Mouse (Mus musculus) neural tube, embryonic 11.5 days (tissue): ENCODE results near the gene Tmem39a. TPM values are rescaled to one million over a fixed set of nuclear protein-coding genes. Genes with fewer than 3 reads are reported as not detected.

Source experiments
- ATAC-seq: fragments of 200-750 bp; cut with Nextera tagmentation; 2 replicates; pipeline ENCODE4 v1.8.0; 2017; ENCODE audit warnings: moderate number of reproducible peaks, mild to moderate bottlenecking, moderate TSS enrichment, moderate library complexity; ENCODE audit not compliant: insufficient read depth, low FRiP score, low TSS enrichment
- DNase-seq: peaks from one replicate; pipeline ENCODE4 v3.0.0-alpha.2; 2015; ENCODE audit warnings: low spot score
- H3K27ac ChIP-seq: fragments of 300-500 bp; sonication (generic); 2 replicates; pipeline ENCODE4 v1.5.1; 2014; ENCODE audit warnings: low read depth, mild to moderate bottlenecking, low read length
- H3K27me3 ChIP-seq: fragments of 300-500 bp; sonication (generic); 2 replicates; pipeline ENCODE4 v1.6.1; 2014; ENCODE audit warnings: mild to moderate bottlenecking, low read length, mixed read lengths; ENCODE audit not compliant: control insufficient read depth, insufficient read depth
- H3K36me3 ChIP-seq: fragments of 300-500 bp; sonication (generic); 2 replicates; pipeline ENCODE4 v1.6.1; 2014; ENCODE audit warnings: mild to moderate bottlenecking, low read length, moderate library complexity, mixed read lengths; ENCODE audit not compliant: control insufficient read depth, insufficient read depth
- H3K4me1 ChIP-seq: fragments of 300-500 bp; sonication (generic); 2 replicates; pipeline ENCODE4 v1.6.1; 2014; ENCODE audit warnings: low read length, mixed read lengths; ENCODE audit not compliant: control insufficient read depth, insufficient read depth
- H3K4me2 ChIP-seq: fragments of 300-500 bp; sonication (generic); 2 replicates; pipeline ENCODE4 v1.6.1; 2014; ENCODE audit warnings: low read depth, mild to moderate bottlenecking, moderate library complexity
- H3K4me3 ChIP-seq: fragments of 300-500 bp; sonication (generic); 2 replicates; pipeline ENCODE4 v1.5.1; 2014; ENCODE audit warnings: low read depth, low read length
- H3K9ac ChIP-seq: fragments of 300-500 bp; sonication (generic); 2 replicates; pipeline ENCODE4 v1.6.1; 2014; ENCODE audit warnings: mild to moderate bottlenecking, low read length
- H3K9me3 ChIP-seq: fragments of 300-500 bp; sonication (generic); 2 replicates; pipeline ENCODE4 v1.6.1; 2016; ENCODE audit warnings: low read length; ENCODE audit not compliant: control insufficient read depth
- WGBS: fragments of 180-500 bp; shearing (Covaris S2); extraction: QIAGEN DNeasy Blood & Tissue Kit; methylation state at CpG from one replicate; pipeline ENCODE4 v1.1.7; 2014; 5-methylcytosine and 5-hydroxymethylcytosine counted together
- polyA plus RNA-seq: library from polyadenylated mRNA; unstranded; fragments of >200 nt; fragmentation: Nextera tagmentation; extraction: Ambion mirVana; gene quantifications from 2 replicates; pipeline ENCODE4 v1.2.1, GENCODE M21; 2014

The Tmem39a gene
- polyA plus RNA-seq, 1 experiment from 2014 or later: 94.3 TPM

GRCm38 (mm10) chr16:38635833-38636390, 77.4 kb downstream of the Tmem39a start:
- WGBS: 80% methylated on average over 8 of the region's 8 CpGs
- Histone ChIP-seq H3K36me3 (no peaks in the 10 kb centered on the region), H3K4me3 (no peak overlapping the region), H3K9me3 (no peaks in the 10 kb centered on the region), H3K27me3 (no peaks in the 10 kb centered on the region), H3K9ac (no peak overlapping the region), H3K4me2 (no peak overlapping the region), H3K4me1 (no peaks in the 10 kb centered on the region), H3K27ac (no peak overlapping the region)
- ATAC-seq: no peak
- DNase-seq: no peak

DNA sequence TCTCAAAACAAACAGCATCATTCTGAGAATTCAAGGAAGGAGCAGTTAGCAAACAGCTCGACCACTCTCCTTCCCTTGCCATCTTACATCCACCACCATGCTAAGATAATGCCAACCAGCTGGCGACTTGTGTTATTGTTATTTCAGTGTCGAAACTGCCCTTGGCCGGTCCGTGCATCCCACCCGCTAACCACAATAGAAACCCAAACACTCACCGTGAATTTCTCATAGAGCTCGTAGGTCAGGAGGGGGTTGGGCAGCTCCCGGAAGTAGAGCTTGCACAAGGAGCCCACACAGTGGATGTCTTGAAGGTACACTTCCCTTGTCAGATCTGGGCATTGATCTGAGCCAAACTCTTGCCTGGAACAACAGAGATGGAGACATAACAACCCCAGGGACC, 78.2 kb downstream of the Tmem39a start:
- 66% methylated on average over 9 of the region's 9 CpGs for WGBS
- ATAC-seq: no peak
- Histone ChIP-seq H3K4me2 (no peak overlapping the region), H3K9me3 (no peaks in the 10 kb centered on the region), H3K4me3 (no peak overlapping the region), H3K27me3 (no peaks in the 10 kb centered on the region), H3K4me1 (no peaks in the 10 kb centered on the region), H3K9ac (no peak overlapping the region), H3K36me3 (no peaks in the 10 kb centered on the region), H3K27ac (no peak overlapping the region)
- DNase-seq: no peak

DNA sequence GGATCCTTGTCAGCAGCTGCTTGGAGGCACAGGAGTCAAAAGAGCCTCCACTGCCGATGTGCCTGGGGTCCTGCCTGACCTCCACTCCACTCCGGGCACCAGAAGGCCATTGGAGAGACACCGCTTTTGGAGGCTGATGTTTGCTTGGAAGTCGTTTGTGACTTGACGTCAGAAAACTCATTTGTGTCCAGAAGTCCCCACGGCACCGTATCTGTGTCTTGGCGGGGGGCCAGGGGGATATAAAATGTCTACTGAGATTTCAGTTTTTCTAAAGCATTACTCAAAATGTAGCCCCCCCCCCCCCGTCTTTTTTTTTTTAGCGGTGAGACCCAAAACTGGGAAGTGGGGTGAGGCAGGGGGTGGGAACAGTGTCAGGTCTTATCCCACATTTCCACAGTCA, 78.6 kb downstream of the Tmem39a start:
- Histone ChIP-seq H3K27ac (no peak overlapping the region), H3K4me1 (no peaks in the 10 kb centered on the region), H3K4me3 (no peak overlapping the region), H3K27me3 (no peaks in the 10 kb centered on the region), H3K36me3 (no peaks in the 10 kb centered on the region), H3K4me2 (no peak overlapping the region), H3K9me3 (no peaks in the 10 kb centered on the region), H3K9ac (no peak overlapping the region)
- ATAC-seq (no peak), DNase-seq (no peak)
- 84% methylated on average over 10 of the region's 10 CpGs for WGBS

Other genes starting within 250 kb of the Tmem39a start
- gene Maats1, start 216.6 kb upstream of the Tmem39a start, polyA plus RNA-seq: 0.19 and 0.27 TPM in 2 replicates
- gene Cox17, start 211.7 kb upstream of the Tmem39a start, polyA plus RNA-seq: 113 and 118 TPM in 2 replicates
- gene Gm21987, start 211.7 kb upstream of the Tmem39a start, polyA plus RNA-seq: not detected in 2 replicates
- gene Popdc2, start 196.5 kb upstream of the Tmem39a start, polyA plus RNA-seq: 1.2 and 1.3 TPM in 2 replicates
- gene Pla1a, start 125.6 kb upstream of the Tmem39a start, polyA plus RNA-seq: 0.20 and 0.23 TPM in 2 replicates
- gene Adprh, start 106.0 kb upstream of the Tmem39a start, polyA plus RNA-seq: 143 and 144 TPM in 2 replicates
- 0.54 and 0.72 TPM in 2 replicates for gene Cd80, start 103.1 kb upstream of the Tmem39a start, polyA plus RNA-seq
- gene Timmdc1, start 36.0 kb upstream of the Tmem39a start, polyA plus RNA-seq: 29.6 and 33.3 TPM in 2 replicates
- gene Poglut1, start 8.4 kb upstream of the Tmem39a start, polyA plus RNA-seq: 69.8 and 70.4 TPM in 2 replicates
- gene Arhgap31, start 154.6 kb downstream of the Tmem39a start, polyA plus RNA-seq: 7.7 and 8.7 TPM in 2 replicates
- 21.5 and 23.7 TPM in 2 replicates for gene B4galt4, start 183.6 kb downstream of the Tmem39a start, polyA plus RNA-seq
- 1.6 and 1.8 TPM in 2 replicates for gene Upk1b, start 241.6 kb downstream of the Tmem39a start, polyA plus RNA-seq